Mouse (Mus musculus) heart, embryonic 10.5 days (tissue): ENCODE data around the gene Cux1. TPM values are rescaled to one million over a fixed set of nuclear protein-coding genes. Genes with fewer than 3 reads are reported as not detected.
"Not testable (repeated sequence)": the region's sequence is repeated elsewhere in the genome, so short reads cannot be mapped to it uniquely, and the experiment has no call there.

Experiments
- DNase-seq: peaks from one replicate; pipeline ENCODE4 v3.0.0-alpha.2; 2017; ENCODE audit warnings: low spot score
- H3K27ac ChIP-seq: fragments of 300-500 bp; sonication (generic); 2 replicates; pipeline ENCODE4 v1.5.1; 2016; ENCODE audit warnings: mild to moderate bottlenecking
- H3K27me3 ChIP-seq: fragments of 300-500 bp; sonication (generic); 2 replicates; pipeline ENCODE4 v1.6.1; 2016; ENCODE audit warnings: mild to moderate bottlenecking; ENCODE audit not compliant: poor library complexity, insufficient read depth, severe bottlenecking
- H3K36me3 ChIP-seq: fragments of 300-500 bp; sonication (generic); 2 replicates; pipeline ENCODE4 v1.6.1; 2016; ENCODE audit warnings: mild to moderate bottlenecking, moderate library complexity
- H3K4me1 ChIP-seq: fragments of 300-500 bp; sonication (generic); 2 replicates; pipeline ENCODE4 v1.6.1; 2016; ENCODE audit warnings: mild to moderate bottlenecking
- H3K4me3 ChIP-seq: fragments of 300-500 bp; sonication (generic); 2 replicates; pipeline ENCODE4 v1.5.1; 2016; ENCODE audit warnings: mild to moderate bottlenecking, moderate library complexity
- H3K9me3 ChIP-seq: fragments of 300-500 bp; sonication (generic); 2 replicates; pipeline ENCODE4 v1.6.1; 2016; ENCODE audit warnings: mild to moderate bottlenecking, moderate library complexity
- WGBS: fragments of 180-500 bp; shearing (Covaris S2); methylation state at CpG from one replicate; pipeline ENCODE4 v1.1.7; 2016; 5-methylcytosine and 5-hydroxymethylcytosine counted together
- polyA plus RNA-seq: library from polyadenylated mRNA; unstranded; fragments of >200 nt; fragmentation: Nextera tagmentation; extraction: Ambion mirVana; gene quantifications from 2 replicates; pipeline ENCODE4 v1.2.1, GENCODE M21; 2016

The Cux1 gene
- polyA plus RNA-seq, 1 experiment from 2014 or later = 65.8 TPM

DNA sequence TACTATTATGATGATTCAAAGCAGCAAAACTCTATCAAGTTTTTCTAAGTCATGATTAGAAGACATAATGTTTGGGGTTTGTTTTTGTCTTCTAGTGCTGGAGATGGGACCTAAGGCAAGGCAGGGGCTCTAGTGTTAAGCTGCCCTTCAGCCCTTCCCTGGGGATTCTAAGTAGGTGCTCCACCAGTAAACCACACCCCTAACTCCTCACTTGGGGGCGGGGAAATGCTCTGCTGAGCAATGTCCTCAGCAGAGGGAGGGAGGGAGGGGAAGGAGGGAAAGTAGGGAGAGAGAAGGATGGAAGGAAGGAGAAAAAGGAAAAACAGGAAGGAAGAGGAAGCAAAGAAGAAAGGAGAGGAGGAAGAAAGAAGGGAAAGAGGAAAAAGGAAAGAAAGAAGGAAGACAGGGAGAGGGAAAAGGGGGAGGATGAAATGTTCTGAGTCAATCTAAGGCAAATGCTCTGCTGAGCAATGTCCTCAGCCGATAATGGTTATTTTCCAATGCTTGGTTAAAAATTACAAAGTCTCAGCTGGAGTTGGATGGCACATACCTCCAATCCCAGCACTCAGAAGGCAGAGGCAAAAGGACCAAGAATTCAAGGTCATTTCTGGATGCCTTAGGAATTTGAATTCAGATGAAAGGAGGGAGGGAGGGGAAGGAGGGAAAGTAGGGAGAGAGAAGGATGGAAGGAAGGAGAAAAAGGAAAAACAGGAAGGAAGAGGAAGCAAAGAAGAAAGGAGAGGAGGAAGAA lies 96.1 kb downstream of the Cux1 start:
- not testable (repeated sequence) for DNase-seq
- WGBS = 60% methylated on average over 2 of the region's 2 CpGs
- H3K4me1 ChIP-seq = peaks cover 89% of the 10 kb centered on the region

DNA sequence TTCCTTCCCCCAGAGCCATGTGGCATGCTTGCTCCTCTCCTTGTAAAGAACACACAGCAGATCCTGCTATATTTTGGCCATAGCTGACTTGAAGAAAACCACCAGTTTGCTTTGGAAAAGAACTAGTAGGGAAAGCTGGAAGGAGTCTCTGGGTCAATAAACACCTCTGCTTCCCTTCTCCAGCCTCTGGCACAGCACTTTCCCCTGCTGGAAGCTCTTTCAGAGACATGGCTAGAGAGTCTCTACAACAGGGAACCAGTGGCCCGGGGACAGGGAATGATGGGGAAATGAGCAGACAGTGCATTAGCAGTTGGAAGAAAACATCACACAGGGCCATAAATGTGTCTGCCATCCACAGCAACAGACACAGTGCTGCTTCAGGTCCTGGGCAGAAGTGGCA lies 98.0 kb downstream of the Cux1 start:
- WGBS = 60% methylated on average over 1 of the region's 1 CpGs
- peak overlapping the region; percentile 80 for H3K27ac ChIP-seq
- no peak for DNase-seq
- H3K9me3 ChIP-seq = no peaks in the 10 kb centered on the region
- H3K36me3 ChIP-seq = no peaks in the 10 kb centered on the region
- H3K4me1 ChIP-seq = peaks cover 92% of the 10 kb centered on the region
- H3K4me3 ChIP-seq = no peak overlapping the region
- no peaks in the 10 kb centered on the region for H3K27me3 ChIP-seq

More for the DNA sequence above, 96.1 kb downstream of the Cux1 start:
- H3K27ac ChIP-seq, H3K36me3 ChIP-seq, H3K9me3 ChIP-seq, H3K4me3 ChIP-seq, H3K27me3 ChIP-seq: not testable (repeated sequence)

DNA sequence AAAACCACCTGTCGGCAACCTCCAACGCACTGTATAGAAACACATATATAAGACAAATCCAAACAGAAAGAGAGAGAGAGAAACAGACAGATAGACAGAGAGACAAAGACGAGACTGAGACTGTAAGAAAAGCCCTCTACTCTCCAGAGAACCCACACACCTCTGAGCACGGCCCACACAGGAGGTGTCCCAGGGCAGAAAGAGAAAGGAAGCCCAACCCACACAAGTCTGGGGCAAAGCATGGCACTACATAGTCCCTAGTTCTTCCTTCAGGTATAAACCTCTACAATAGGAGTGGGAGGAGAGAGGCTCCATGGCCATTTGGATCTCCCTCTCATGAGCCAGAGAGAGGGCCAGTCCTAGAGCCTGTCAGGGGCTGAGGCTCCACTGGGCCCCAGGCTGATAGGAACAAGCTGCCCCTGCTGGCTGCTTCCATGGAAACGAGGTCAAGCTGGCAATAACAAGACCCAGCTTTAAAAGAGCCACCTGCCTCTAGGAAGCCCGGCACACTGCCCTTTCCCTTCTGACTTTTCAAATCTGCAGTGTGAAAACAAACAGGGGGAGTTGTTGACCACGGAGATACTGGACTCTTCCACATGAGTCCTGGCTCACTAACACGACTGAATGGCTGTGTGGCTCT lies 99.8 kb downstream of the Cux1 start:
- Histone ChIP-seq H3K4me3 (peak overlapping the region; percentile 29; the same call in 1 of the 2 replicates), H3K27ac (peak overlapping the region; percentile 80), H3K27me3 (no peaks in the 10 kb centered on the region), H3K4me1 (peaks cover 92% of the 10 kb centered on the region), H3K9me3 (no peaks in the 10 kb centered on the region), H3K36me3 (no peaks in the 10 kb centered on the region)
- 24% methylated on average over 7 of the region's 8 CpGs for WGBS
- DNase-seq = peak; percentile 95

DNA sequence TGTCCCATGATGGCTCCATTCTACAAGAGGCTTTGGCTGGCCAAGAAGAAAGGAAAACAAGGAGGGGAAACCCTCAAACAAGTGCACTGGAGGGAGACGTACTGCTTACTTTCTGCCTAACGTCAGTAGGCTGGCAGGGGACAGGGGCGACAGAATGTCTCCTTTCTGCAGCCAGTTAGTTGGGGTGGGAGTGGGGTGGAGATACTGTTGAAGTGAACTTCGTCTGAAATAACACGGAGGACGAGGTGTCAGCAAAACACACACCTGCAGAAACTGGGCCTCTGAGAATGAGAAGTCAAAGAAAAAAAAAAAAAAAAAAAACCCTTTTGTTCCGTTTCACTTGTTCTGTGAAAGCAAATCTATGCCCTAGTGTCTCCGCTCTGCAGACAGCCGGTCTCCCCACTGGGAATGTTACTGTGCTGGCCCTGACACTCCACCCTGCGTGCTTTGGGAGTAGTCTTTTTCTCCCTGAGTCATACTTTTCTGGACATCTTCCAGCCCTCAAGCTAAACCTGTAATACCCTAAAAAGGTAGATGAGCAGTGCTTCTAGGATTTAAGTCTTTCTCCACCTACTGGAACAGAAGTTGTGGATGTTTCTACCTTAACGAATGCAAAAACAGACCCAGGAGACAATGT lies 101.4 kb downstream of the Cux1 start:
- WGBS = 38% methylated on average over 11 of the region's 11 CpGs
- Histone ChIP-seq H3K27ac (peak overlapping the region; percentile 74), H3K9me3 (no peaks in the 10 kb centered on the region), H3K4me1 (peaks cover 96% of the 10 kb centered on the region), H3K4me3 (no peak overlapping the region), H3K27me3 (no peaks in the 10 kb centered on the region), H3K36me3 (no peaks in the 10 kb centered on the region)
- DNase-seq = no peak

DNA sequence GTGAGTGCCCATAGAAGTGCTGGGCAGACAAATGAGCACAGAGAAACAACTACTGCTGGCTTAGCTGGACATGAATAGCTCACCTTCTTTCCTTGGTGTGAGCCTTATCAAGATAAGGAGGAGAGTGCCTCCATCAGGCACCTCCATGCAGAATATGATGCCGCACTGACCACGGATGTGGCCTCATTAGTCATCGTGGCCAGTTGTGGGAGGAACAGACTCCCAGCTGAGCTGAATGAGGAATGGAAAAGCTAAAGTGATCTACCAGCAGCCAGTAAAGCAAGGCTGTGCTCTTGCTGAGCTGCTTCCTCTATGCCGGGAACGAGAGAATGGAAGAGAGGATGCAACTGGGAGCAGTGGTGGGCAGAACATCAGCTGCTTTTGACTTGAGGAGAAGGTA lies 101.9 kb downstream of the Cux1 start:
- H3K36me3 ChIP-seq = 0 out of 2 replicates have a peak, but pooled peaks cover 4% of the 10 kb centered on the region
- peak overlapping the region; percentile 74; the same call in 1 of the 2 replicates for H3K27ac ChIP-seq
- WGBS = 53% methylated on average over 5 of the region's 5 CpGs
- no peaks in the 10 kb centered on the region for H3K27me3 ChIP-seq
- no peak overlapping the region for H3K4me3 ChIP-seq
- DNase-seq = no peak
- no peaks in the 10 kb centered on the region for H3K9me3 ChIP-seq
- H3K4me1 ChIP-seq = peaks cover 97% of the 10 kb centered on the region

DNA sequence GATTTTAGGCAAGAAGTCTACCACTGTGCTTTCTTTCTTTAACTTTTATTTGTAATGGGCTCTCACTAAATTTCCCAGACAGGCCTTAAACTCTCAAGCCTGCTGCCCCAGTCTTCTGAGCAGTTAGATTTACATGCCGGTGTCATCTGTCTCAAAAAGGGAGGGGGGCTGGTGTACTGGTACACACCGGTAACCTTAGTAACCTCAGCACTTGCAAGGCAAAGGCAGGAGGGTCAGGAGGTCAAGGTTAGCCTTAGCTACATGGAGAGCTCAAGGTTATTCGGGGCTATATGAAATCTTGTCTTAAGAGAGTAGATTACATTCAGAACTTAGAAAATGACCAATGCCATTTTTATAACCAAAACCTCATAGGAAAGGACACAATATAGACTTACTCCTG lies 102.4 kb downstream of the Cux1 start:
- Histone ChIP-seq H3K4me3 (no peak overlapping the region), H3K9me3 (no peaks in the 10 kb centered on the region), H3K27ac (peak overlapping the region; percentile 74; the same call in 1 of the 2 replicates), H3K36me3 (0 out of 2 replicates have a peak, but pooled peaks cover 5% of the 10 kb centered on the region), H3K4me1 (peaks cover 95% of the 10 kb centered on the region), H3K27me3 (no peaks in the 10 kb centered on the region)
- WGBS = 53% methylated on average over 3 of the region's 3 CpGs
- DNase-seq = no peak

DNA sequence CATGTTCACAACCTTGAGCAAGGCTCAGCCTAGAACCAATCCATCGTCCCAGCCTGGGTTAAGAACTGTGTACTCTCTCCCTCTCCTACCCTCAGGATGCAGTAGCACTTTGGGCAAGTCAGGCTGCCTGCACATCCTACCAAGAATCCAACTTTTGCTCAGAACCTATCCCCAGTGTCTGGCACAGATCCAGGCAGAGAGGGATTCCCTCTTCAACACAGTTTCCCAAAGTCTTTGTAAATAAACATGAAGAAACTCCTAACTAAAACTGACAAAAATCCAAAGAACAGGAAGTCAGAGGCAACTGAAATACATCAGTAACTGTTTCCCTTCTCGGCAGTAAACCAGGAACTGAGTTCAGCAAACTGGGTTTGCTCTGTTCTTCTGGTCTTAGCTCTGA lies 103.2 kb downstream of the Cux1 start:
- Histone ChIP-seq H3K36me3 (0 out of 2 replicates have a peak, but pooled peaks cover 5% of the 10 kb centered on the region), H3K9me3 (no peaks in the 10 kb centered on the region), H3K27me3 (no peaks in the 10 kb centered on the region), H3K4me1 (peaks cover 95% of the 10 kb centered on the region), H3K4me3 (no peak overlapping the region), H3K27ac (peak overlapping the region; percentile 67)
- 64% methylated on average over 2 of the region's 2 CpGs for WGBS
- no peak for DNase-seq

DNA sequence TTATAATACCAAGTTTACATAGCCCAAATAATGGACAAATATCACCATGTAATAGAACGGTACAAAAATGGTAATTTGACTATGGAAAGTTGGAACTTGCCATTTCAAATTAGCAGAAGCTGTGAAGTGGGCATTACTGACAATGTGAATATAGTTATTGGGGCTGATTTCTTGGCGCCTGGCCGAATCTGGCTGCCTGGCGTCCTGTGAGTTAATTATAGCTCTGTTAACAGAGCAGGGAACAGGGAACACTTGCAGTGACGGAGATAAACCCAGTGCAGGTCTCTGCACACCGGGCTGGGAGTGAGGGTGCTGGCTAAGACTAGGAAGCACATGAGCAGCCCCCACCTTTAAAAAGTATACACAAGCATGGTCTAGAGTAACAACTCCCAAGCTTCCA lies 104.7 kb downstream of the Cux1 start:
- WGBS = 36% methylated on average over 6 of the region's 6 CpGs
- Histone ChIP-seq H3K9me3 (no peaks in the 10 kb centered on the region), H3K4me1 (peaks cover 95% of the 10 kb centered on the region), H3K36me3 (0 out of 2 replicates have a peak, but pooled peaks cover 5% of the 10 kb centered on the region), H3K27me3 (no peaks in the 10 kb centered on the region), H3K4me3 (no peak overlapping the region), H3K27ac (peak overlapping the region; percentile 72)
- no peak for DNase-seq

DNA sequence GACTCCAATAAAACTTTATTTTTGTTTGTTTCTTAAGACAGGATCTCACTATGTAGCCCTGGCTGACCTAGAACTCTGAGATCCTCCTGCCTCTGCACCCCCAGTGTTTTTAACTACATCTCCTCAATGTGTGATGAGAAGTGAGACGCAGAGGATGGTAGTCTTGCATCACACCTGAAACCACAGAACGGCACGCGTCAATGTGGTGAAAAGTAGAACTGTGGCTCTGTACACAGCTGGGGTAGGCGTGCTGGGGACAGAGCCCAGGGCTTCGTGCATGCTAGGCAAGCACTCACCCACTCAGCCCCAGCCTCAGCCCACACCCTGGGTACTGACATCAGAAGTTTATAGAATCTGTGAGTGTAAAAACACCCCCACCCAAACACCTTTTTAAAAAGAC lies 107.4 kb downstream of the Cux1 start:
- H3K4me1 ChIP-seq = peaks cover 85% of the 10 kb centered on the region
- H3K36me3 ChIP-seq = 0 out of 2 replicates have a peak, but pooled peaks cover 5% of the 10 kb centered on the region
- H3K27ac ChIP-seq = no peak overlapping the region
- no peaks in the 10 kb centered on the region for H3K9me3 ChIP-seq
- no peaks in the 10 kb centered on the region for H3K27me3 ChIP-seq
- 92% methylated on average over 6 of the region's 6 CpGs for WGBS
- no peak overlapping the region for H3K4me3 ChIP-seq
- DNase-seq = no peak

DNA sequence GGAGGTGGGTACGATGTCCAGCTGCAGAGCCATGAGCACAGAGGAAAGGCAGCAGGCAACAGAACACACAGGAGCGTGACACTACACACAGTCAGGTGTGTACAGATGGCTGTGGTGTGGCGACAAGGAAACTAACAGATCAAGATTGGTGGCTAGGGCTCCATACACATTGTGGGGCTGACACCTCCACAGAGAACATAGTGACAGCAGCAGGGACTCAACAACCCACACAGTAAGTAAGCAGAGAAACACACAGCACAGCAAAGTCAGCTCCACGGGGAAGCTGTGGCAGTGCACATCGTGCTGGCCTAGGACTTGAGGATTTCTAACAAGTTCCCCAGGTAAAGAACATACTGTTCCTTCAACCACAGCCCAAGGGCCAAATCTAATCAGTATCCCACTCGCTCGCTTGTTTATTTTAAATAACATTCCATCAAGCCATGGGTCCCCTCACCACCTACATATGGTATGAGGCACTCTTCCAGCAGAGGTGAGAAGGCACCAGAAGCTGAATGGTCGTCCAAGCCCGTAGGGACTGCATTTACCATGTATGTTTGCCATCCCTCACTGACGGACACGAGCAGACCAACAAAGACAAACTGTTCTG lies 108.3 kb downstream of the Cux1 start:
- 0 out of 2 replicates have a peak, but pooled peaks cover 5% of the 10 kb centered on the region for H3K36me3 ChIP-seq
- no peak for DNase-seq
- no peaks in the 10 kb centered on the region for H3K9me3 ChIP-seq
- no peaks in the 10 kb centered on the region for H3K27me3 ChIP-seq
- H3K4me3 ChIP-seq = no peak overlapping the region
- 72% methylated on average over 11 of the region's 11 CpGs for WGBS
- H3K27ac ChIP-seq = peak overlapping the region; percentile 56; the same call in 1 of the 2 replicates
- H3K4me1 ChIP-seq = peaks cover 75% of the 10 kb centered on the region

DNA sequence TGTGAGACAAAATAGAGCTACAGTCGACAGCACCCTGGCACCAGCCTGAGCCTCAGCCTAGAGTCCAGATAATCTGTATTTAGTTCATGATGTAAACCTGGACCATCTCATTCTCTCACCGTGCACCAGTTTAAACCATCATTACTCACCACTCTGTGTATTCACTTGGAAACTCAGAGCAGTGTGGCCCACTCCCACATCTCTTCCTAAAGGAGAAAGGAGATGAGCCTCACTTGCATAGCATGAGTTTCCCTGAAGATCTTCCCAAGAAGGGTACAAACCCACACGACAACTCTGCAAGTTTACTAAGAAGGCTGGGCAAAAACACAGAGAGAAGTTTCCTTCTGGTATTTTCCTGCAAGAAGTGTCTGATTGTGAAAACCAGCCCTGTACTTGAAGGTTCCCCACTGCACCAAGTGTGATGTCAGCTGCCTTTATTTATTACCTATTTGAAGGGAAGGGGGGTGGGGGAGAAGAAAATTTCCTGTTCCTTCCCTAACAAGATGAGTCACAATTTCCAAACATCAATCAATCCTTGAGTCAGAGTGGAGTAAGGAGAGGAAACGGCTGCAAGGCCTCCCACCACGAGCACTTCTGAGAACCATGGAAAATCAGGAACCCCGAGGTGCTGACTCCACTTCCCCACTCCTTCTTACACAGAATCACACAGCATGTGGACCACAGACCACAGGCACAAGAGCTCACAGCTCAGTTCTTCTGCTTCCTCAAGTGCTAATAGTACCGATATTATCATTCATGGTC lies 109.0 kb downstream of the Cux1 start:
- DNase-seq = no peak
- Histone ChIP-seq H3K4me1 (peaks cover 68% of the 10 kb centered on the region), H3K4me3 (no peak overlapping the region), H3K36me3 (0 out of 2 replicates have a peak, but pooled peaks cover 5% of the 10 kb centered on the region), H3K9me3 (no peaks in the 10 kb centered on the region), H3K27me3 (no peaks in the 10 kb centered on the region), H3K27ac (peak overlapping the region; percentile 56; the same call in 1 of the 2 replicates)
- WGBS = 39% methylated on average over 7 of the region's 7 CpGs

DNA sequence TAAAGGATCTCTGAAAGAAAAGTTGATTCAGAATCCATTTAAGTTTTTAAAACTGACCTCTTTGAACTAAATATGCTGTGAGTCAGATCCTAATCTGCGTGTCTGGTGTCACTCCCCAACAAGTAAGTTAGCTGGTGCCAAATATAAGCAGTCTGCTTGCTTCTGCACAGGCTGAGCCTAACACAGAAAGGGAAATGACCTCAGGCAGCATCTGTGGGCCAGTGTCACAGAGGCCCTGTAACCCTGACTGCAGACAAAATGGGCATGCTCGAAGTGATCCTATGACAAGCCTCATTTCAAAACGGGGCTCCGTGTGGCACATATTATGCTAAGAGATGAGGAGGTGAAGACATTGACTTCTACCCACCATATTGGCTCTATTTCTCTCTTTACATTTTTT lies 110.9 kb downstream of the Cux1 start:
- H3K4me1 ChIP-seq = peaks cover 53% of the 10 kb centered on the region
- 71% methylated on average over 4 of the region's 4 CpGs for WGBS

More for the DNA sequence above, 110.9 kb downstream of the Cux1 start:
- Histone ChIP-seq H3K36me3 (0 out of 2 replicates have a peak, but pooled peaks cover 5% of the 10 kb centered on the region), H3K9me3 (no peaks in the 10 kb centered on the region), H3K27me3 (no peaks in the 10 kb centered on the region), H3K27ac (no peak overlapping the region), H3K4me3 (no peak overlapping the region)
- no peak for DNase-seq
